Mouse (Mus musculus): ENCODE data around the gene Gpc6. TPM values are rescaled to one million over a fixed set of nuclear protein-coding genes. Genes with fewer than 3 reads are reported as not detected.

Gene Gpc6
- polyA plus RNA-seq, 1 experiment from 2014 or later: 57.9 TPM

DNA sequence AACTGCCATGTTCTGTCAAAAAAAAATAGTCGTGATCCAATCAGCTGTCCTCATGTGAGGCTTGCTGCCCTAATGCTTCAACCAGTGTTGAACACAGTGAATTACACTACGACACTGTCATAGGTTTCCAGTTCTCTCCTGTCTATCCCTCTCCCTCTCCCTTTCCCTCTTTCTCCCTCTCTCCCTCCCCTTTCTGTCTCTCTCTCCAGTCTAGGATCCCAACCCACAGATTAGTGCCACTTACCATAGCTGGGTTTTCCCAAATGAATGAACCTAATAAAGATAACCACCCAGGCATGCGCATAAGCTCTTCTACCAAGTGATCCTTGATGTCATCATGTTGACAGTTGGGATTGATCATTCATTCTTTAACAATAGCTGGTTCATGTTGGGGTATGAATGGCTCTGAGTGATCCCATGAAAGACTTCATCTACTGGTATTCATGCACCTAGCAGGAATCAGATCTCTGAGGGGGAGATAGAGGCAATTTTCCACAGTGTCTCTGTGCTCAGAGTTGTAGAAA lies 384.9 kb downstream of the Gpc6 start:
- H3K27ac ChIP-seq (ENCODE audit: low read depth): no peak overlapping the region
- DNase-seq (ENCODE audit: low spot score) (no peak), ATAC-seq (replicated peaks; ENCODE audit: low FRiP score, low TSS enrichment, low read depth) (no peak)
- no peaks in the 10 kb centered on the region for H3K9me3 ChIP-seq (ENCODE audit: control insufficient read depth, low read length)
- 90% methylated on average over 3 of the region's 3 CpGs for WGBS
- H3K27me3 ChIP-seq (replicated peaks; ENCODE audit: control insufficient read depth, insufficient read depth, low read length): no peaks in the 10 kb centered on the region
- 0 out of 2 replicates have a peak, but pooled peaks cover 3% of the 10 kb centered on the region for H3K4me1 ChIP-seq (replicated peaks; ENCODE audit: control insufficient read depth, insufficient read depth, low read length)
- no peak overlapping the region for H3K4me2 ChIP-seq (ENCODE audit: low read length)
- H3K4me3 ChIP-seq (ENCODE audit: low read depth, low read length): no peak overlapping the region
- no peaks in the 10 kb centered on the region for H3K36me3 ChIP-seq (ENCODE audit: control insufficient read depth, insufficient read depth, low read length)
- H3K9ac ChIP-seq (ENCODE audit: low read length): no peak overlapping the region

- Histone ChIP-seq H3K27me3 (replicated peaks; ENCODE audit: control insufficient read depth, insufficient read depth, low read length) (no peaks in the 10 kb centered on the region), H3K4me3 (ENCODE audit: low read depth, low read length) (no peak overlapping the region), H3K36me3 (ENCODE audit: control insufficient read depth, insufficient read depth, low read length) (no peaks in the 10 kb centered on the region), H3K9ac (ENCODE audit: low read length) (no peak overlapping the region), H3K9me3 (ENCODE audit: control insufficient read depth, low read length) (no peaks in the 10 kb centered on the region), H3K4me1 (replicated peaks; ENCODE audit: control insufficient read depth, insufficient read depth, low read length) (no peaks in the 10 kb centered on the region), H3K27ac (ENCODE audit: low read depth) (no peak overlapping the region), H3K4me2 (ENCODE audit: low read length) (no peak overlapping the region)
- ATAC-seq (replicated peaks; ENCODE audit: low FRiP score, low TSS enrichment, low read depth) (no peak), DNase-seq (ENCODE audit: low spot score) (no peak)
- whole genome bisulfite sequencing: 76% methylated on average over 2 of the region's 2 CpGs
Observed at GRCm38 (mm10) chr14:117324214-117324613, 399.1 kb downstream of the Gpc6 start.

DNA sequence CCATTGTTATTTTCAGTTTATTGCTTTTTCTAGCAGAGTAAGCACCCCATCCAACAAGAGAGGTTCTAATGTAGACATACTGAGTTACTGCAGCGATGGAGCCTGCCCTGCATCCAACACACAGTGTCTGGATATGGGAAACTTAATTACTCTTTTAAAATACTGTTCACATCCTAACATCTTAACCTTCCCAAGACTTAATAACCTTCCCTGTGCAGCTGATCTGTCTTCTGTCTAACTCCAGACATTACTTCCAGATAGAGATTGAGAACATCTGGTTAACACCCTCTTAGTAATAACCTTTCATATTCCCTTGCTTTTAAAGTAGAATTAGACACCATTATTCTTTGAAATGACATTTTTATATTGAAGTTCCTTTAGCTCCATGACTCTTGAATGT lies 407.1 kb downstream of the Gpc6 start:
- ATAC-seq (replicated peaks; ENCODE audit: low FRiP score, low TSS enrichment, low read depth) (no peak), DNase-seq (ENCODE audit: low spot score) (no peak)
- Histone ChIP-seq H3K9ac (ENCODE audit: low read length) (no peak overlapping the region), H3K4me2 (ENCODE audit: low read length) (no peak overlapping the region), H3K9me3 (ENCODE audit: control insufficient read depth, low read length) (no peaks in the 10 kb centered on the region), H3K4me1 (replicated peaks; ENCODE audit: control insufficient read depth, insufficient read depth, low read length) (peaks cover 7% of the 10 kb centered on the region; the same call in 1 of the 2 replicates), H3K27me3 (replicated peaks; ENCODE audit: control insufficient read depth, insufficient read depth, low read length) (no peaks in the 10 kb centered on the region), H3K27ac (ENCODE audit: low read depth) (no peak overlapping the region), H3K36me3 (ENCODE audit: control insufficient read depth, insufficient read depth, low read length) (no peaks in the 10 kb centered on the region), H3K4me3 (ENCODE audit: low read depth, low read length) (no peak overlapping the region)
- WGBS: 58% methylated on average over 1 of the region's 1 CpGs

DNA sequence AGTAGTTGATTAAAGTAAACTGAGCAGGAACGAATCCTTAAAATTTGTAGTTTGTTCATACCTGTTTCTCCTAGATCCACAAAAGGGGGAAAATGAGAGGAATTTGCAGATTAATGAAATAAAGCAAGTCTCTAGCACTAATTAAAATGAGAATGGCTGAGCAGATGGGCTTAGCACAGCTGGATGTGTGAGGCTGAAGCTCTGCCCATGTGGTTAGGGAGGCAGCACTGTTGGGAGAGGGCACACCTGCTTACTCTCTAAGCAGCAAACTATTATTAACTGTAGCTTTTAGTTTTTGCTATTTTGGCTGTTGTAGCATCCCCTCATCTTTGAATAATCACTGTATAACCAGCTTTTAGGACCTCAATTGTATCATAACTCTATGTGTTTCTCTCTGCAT lies 412.2 kb downstream of the Gpc6 start:
- Histone ChIP-seq H3K9ac (ENCODE audit: low read length) (no peak overlapping the region), H3K36me3 (ENCODE audit: control insufficient read depth, insufficient read depth, low read length) (no peaks in the 10 kb centered on the region), H3K27ac (ENCODE audit: low read depth) (no peak overlapping the region), H3K4me2 (ENCODE audit: low read length) (no peak overlapping the region), H3K4me1 (replicated peaks; ENCODE audit: control insufficient read depth, insufficient read depth, low read length) (peaks cover under 1% of the 10 kb centered on the region; the same call in 1 of the 2 replicates), H3K27me3 (replicated peaks; ENCODE audit: control insufficient read depth, insufficient read depth, low read length) (no peaks in the 10 kb centered on the region), H3K9me3 (ENCODE audit: control insufficient read depth, low read length) (no peaks in the 10 kb centered on the region), H3K4me3 (ENCODE audit: low read depth, low read length) (no peak overlapping the region)
- DNase-seq (ENCODE audit: low spot score) (no peak), ATAC-seq (replicated peaks; ENCODE audit: low FRiP score, low TSS enrichment, low read depth) (no peak)
- WGBS: 75% methylated on average over 1 of the region's 1 CpGs

DNA sequence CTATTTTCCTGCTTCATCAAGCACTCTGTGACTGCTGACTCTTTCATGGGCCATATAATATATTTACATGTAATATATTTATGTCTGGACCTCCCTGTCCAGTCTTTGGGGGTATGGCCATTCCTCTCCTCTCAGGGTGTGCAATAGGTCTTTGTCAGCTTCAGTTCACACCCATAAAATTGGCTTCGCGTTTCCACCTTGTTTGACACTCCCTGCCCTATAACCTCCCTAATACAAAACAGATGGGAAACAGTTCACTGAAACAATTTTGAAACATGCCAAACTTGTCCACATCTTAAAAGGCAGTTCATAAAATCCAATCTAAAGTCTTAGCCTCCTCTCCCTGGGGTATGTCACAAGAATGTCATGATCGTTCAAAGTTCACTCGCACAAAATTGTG lies 415.4 kb downstream of the Gpc6 start:
- whole genome bisulfite sequencing: 62% methylated on average over 4 of the region's 4 CpGs
- no peaks in the 10 kb centered on the region for H3K36me3 ChIP-seq (ENCODE audit: control insufficient read depth, insufficient read depth, low read length)
- H3K4me2 ChIP-seq (ENCODE audit: low read length): no peak overlapping the region
- no peak for DNase-seq (ENCODE audit: low spot score)
- no peak overlapping the region for H3K4me3 ChIP-seq (ENCODE audit: low read depth, low read length)
- H3K27ac ChIP-seq (ENCODE audit: low read depth): no peak overlapping the region
- H3K9me3 ChIP-seq (ENCODE audit: control insufficient read depth, low read length): no peaks in the 10 kb centered on the region
- H3K27me3 ChIP-seq (replicated peaks; ENCODE audit: control insufficient read depth, insufficient read depth, low read length): no peaks in the 10 kb centered on the region
- H3K9ac ChIP-seq (ENCODE audit: low read length): no peak overlapping the region
- ATAC-seq (replicated peaks; ENCODE audit: low FRiP score, low TSS enrichment, low read depth): no peak
- H3K4me1 ChIP-seq (replicated peaks; ENCODE audit: control insufficient read depth, insufficient read depth, low read length): no peaks in the 10 kb centered on the region

DNA sequence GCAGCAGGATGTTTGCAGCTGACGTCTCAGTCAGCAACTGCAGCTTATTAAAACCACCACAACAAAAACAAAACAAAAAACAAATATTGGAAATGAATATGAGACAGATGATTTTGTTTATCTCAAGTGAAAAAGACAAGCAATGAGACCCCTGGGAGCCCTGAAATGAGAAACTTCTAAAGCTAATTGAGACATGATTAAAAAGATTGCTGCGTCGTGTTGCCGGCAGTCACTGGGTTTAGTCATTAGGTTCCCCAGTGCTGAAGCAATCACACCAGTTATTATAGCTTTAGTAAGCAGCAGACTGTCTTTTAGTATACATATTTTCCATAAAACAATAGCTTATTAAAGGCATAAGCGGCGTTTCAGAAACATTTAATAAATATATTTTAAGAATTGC lies 419.4 kb downstream of the Gpc6 start:
- ATAC-seq (replicated peaks; ENCODE audit: low FRiP score, low TSS enrichment, low read depth) (no peak), DNase-seq (ENCODE audit: low spot score) (no peak)
- Histone ChIP-seq H3K4me2 (ENCODE audit: low read length) (no peak overlapping the region), H3K4me1 (replicated peaks; ENCODE audit: control insufficient read depth, insufficient read depth, low read length) (no peaks in the 10 kb centered on the region), H3K9me3 (ENCODE audit: control insufficient read depth, low read length) (no peaks in the 10 kb centered on the region), H3K27me3 (replicated peaks; ENCODE audit: control insufficient read depth, insufficient read depth, low read length) (no peaks in the 10 kb centered on the region), H3K36me3 (ENCODE audit: control insufficient read depth, insufficient read depth, low read length) (no peaks in the 10 kb centered on the region), H3K27ac (ENCODE audit: low read depth) (no peak overlapping the region), H3K4me3 (ENCODE audit: low read depth, low read length) (no peak overlapping the region), H3K9ac (ENCODE audit: low read length) (no peak overlapping the region)
- 82% methylated on average over 6 of the region's 6 CpGs for WGBS

DNA sequence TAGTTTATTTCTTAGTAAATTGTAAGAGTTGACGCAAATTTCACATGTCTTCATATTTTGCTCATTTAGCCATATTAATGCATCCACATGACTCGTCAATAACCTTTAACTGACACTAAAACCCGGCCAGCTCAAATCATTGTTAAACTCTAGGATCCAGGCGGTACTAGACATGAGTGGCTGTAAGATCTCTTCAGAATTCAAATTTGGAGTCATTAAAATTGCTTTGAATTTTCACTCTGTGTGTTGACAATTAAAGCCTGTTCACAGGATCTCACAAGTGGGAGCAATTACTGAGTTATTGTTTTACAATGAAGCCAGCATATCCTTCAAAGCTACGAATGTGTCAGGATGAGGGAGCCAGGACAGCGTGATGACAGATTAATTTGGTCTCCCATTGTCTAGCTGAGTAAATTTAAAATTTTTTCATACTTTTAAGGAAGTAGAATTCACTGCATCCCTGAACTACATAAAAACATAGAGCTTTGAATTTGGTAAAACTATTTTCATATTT lies 421.3 kb downstream of the Gpc6 start:
- Histone ChIP-seq H3K36me3 (ENCODE audit: control insufficient read depth, insufficient read depth, low read length) (no peaks in the 10 kb centered on the region), H3K27ac (ENCODE audit: low read depth) (no peak overlapping the region), H3K4me2 (ENCODE audit: low read length) (no peak overlapping the region), H3K27me3 (replicated peaks; ENCODE audit: control insufficient read depth, insufficient read depth, low read length) (no peaks in the 10 kb centered on the region), H3K9me3 (ENCODE audit: control insufficient read depth, low read length) (no peaks in the 10 kb centered on the region), H3K9ac (ENCODE audit: low read length) (no peak overlapping the region), H3K4me1 (replicated peaks; ENCODE audit: control insufficient read depth, insufficient read depth, low read length) (no peaks in the 10 kb centered on the region), H3K4me3 (ENCODE audit: low read depth, low read length) (no peak overlapping the region)
- ATAC-seq (replicated peaks; ENCODE audit: low FRiP score, low TSS enrichment, low read depth) (no peak), DNase-seq (ENCODE audit: low spot score) (no peak)
- WGBS: 90% methylated on average over 6 of the region's 6 CpGs

DNA sequence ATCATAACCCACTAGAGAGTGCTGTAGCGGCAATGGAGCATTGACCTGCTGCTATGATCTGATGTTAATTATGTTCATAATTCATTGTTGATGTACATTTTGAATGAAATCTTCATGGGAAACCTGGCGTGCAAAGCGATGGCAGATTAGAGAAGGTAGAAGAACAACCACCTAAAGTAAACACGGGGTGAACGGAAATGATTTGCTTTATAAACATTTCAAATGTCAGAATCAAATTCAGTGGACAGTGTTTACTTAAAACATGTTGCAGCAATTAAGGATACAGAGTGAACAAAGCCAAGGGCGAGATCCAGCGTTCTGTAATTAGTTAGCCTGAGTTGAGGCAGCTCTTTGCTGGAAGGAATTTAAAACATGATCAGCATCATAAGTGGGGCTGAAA lies 426.2 kb downstream of the Gpc6 start:
- Histone ChIP-seq H3K9me3 (ENCODE audit: control insufficient read depth, low read length) (no peaks in the 10 kb centered on the region), H3K4me3 (ENCODE audit: low read depth, low read length) (no peak overlapping the region)

DNA sequence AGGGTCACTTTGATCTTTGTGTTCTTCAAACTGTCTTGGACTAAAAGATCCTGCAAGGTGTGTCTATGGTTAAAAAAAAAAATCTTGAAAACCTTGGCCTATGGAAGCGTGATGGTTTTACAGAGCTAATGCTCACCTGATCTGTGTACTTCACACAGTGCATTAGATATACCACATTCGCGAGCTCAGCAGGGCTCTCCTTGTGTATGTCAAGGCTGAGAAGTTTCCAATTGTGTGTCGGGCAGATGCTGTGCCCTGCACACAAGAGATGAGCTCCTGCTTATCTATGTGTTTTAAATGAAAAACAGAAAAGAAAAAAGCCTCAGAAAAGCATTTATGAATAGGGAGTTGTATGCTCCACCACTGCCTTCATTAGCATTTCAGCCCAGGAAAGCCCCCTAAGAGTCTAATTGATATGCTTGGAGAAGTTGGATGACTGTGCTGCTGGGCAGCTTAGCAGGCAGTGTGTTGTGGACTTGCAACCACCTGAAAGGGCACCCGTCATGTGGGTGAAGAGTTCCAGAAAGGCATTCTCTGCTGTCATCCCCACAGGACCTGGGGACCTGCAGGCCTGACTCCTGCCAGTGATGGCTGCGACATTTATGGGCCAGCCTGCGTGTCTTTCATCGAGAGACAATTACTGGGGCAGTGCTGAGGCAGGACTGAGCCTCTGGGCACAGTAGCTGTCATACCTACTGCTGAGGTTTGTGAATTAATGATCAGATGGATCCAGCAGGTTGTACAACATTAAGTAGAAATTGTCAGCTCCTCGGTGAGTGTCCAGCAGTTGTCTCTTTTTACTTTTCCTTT lies 436.2 kb downstream of the Gpc6 start:
- no peak for DNase-seq (ENCODE audit: low spot score)
- H3K27me3 ChIP-seq (replicated peaks; ENCODE audit: control insufficient read depth, insufficient read depth, low read length): no peaks in the 10 kb centered on the region
- no peak for ATAC-seq (replicated peaks; ENCODE audit: low FRiP score, low TSS enrichment, low read depth)
- no peak overlapping the region for H3K9ac ChIP-seq (ENCODE audit: low read length)
- WGBS: 66% methylated on average over 9 of the region's 9 CpGs
- no peaks in the 10 kb centered on the region for H3K9me3 ChIP-seq (ENCODE audit: control insufficient read depth, low read length)
- no peak overlapping the region for H3K27ac ChIP-seq (ENCODE audit: low read depth)
- H3K4me3 ChIP-seq (ENCODE audit: low read depth, low read length): no peak overlapping the region
- H3K4me1 ChIP-seq (replicated peaks; ENCODE audit: control insufficient read depth, insufficient read depth, low read length): no peaks in the 10 kb centered on the region
- no peaks in the 10 kb centered on the region for H3K36me3 ChIP-seq (ENCODE audit: control insufficient read depth, insufficient read depth, low read length)
- no peak overlapping the region for H3K4me2 ChIP-seq (ENCODE audit: low read length)

More for the DNA sequence above, 426.2 kb downstream of the Gpc6 start:
- no peaks in the 10 kb centered on the region for H3K36me3 ChIP-seq (ENCODE audit: control insufficient read depth, insufficient read depth, low read length)
- WGBS: 68% methylated on average over 7 of the region's 7 CpGs
- H3K4me2 ChIP-seq (ENCODE audit: low read length): no peak overlapping the region
- ATAC-seq (replicated peaks; ENCODE audit: low FRiP score, low TSS enrichment, low read depth): no peak
- no peak overlapping the region for H3K9ac ChIP-seq (ENCODE audit: low read length)
- no peaks in the 10 kb centered on the region for H3K27me3 ChIP-seq (replicated peaks; ENCODE audit: control insufficient read depth, insufficient read depth, low read length)
- no peak overlapping the region for H3K27ac ChIP-seq (ENCODE audit: low read depth)
- no peaks in the 10 kb centered on the region for H3K4me1 ChIP-seq (replicated peaks; ENCODE audit: control insufficient read depth, insufficient read depth, low read length)
- DNase-seq (ENCODE audit: low spot score): no peak
